Mouse (Mus musculus) E14TG2a.4 (cell line): ENCODE measurements around the gene 2610528J11Rik.
A peak's percentile ranks its signal among the peaks of the same experiment; 100 is the strongest.
"Not testable (repeated sequence)": the region's sequence is repeated elsewhere in the genome, so short reads cannot be mapped to it uniquely, and the experiment has no call there.

ENCODE experiments used
- H3K27me3 ChIP-seq: 2 replicates; pipeline ENCODE4 v1.6.1; 2014; ENCODE audit warnings: low read length, control low read depth; ENCODE audit not compliant: insufficient read depth
- H3K36me3 ChIP-seq: 2 replicates; pipeline ENCODE4 v1.6.1; 2014; ENCODE audit warnings: low read length, control low read depth; ENCODE audit not compliant: insufficient read depth
- H3K4me1 ChIP-seq: replicated peaks from 2 replicates; pipeline ENCODE4 v1.6.1; 2014; ENCODE audit warnings: low read depth, low read length, control low read depth
- H3K4me3 ChIP-seq: replicated peaks from 2 replicates; pipeline ENCODE4 v1.5.1; 2014; ENCODE audit warnings: mild to moderate bottlenecking, low read length
- H3K9me3 ChIP-seq: 2 replicates; pipeline ENCODE4 v1.6.1; 2014; ENCODE audit warnings: low read length, control low read depth
- CTCF ChIP-seq: conservative IDR thresholded peaks from 2 replicates; pipeline ENCODE4 v1.5.1; 2014; ENCODE audit warnings: low read length
- NANOG ChIP-seq: IDR thresholded peaks from 2 replicates; pipeline ENCODE4 v1.6.1; 2014; ENCODE audit warnings: borderline replicate concordance, low read length, mixed read lengths
- POU5F1 ChIP-seq: IDR thresholded peaks from 2 replicates; pipeline ENCODE4 v1.6.1; 2014; ENCODE audit warnings: low read length, borderline replicate concordance

The 2610528J11Rik gene

DNA sequence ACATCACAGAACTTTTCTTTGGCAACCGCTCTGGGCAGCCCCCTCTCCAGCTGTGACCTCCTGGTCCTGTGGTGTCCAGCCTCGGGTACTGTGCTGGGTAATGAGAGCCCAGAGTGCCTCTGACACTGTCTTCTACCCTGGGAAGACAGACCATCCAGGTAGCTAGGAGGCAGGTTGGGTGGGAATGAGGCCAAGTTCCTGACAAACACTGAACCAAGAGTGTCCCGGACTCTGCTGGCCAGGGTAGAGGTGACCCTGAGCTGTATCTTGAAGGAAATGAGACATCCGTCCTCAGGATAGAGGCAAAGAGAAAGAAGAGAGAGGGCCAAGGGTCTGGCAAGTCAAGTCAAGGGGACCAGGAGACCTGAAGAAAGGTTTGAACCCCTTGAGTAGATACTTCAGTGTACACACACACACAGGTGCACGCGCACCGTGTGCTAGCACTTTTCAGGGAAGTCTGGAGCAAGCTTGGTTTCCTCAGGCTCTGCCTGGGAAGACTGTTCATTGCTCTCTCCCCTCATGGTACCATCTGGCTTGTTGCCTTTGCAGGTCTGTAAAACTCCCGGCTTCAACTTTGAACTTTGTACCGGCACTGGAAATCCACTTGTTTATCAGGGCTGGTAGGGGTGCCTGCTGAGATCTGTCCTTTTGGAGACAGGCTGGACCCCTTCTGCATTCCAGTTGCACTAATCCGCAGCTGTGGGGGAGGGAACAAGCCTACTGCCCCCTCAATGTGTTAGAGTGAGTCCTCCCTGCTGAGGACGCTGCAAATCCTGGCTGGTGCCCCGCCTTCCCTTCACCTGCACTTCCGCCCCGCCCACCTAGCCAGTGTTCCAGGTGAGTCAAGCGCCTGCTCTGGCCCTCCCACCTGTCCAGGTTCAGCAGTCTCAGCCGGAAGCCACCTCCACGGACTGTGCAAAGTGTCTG is at the start of gene 2610528J11Rik:
Gene 2610528J11Rik (plus strand): TSS at position 592 of the 927 bp plus-strand sequence.
- Histone ChIP-seq H3K27me3 (peaks cover 9% of the 10 kb centered on the region), H3K36me3 (no peaks in the 10 kb centered on the region), H3K4me3 (peak within 1 kb of the TSS; percentile 57), H3K4me1 (peaks cover 52% of the 10 kb centered on the region), H3K9me3 (no peaks in the 10 kb centered on the region)
- TF ChIP-seq NANOG: no peak
- TF ChIP-seq CTCF: no peak
- TF ChIP-seq POU5F1: no peak

DNA sequence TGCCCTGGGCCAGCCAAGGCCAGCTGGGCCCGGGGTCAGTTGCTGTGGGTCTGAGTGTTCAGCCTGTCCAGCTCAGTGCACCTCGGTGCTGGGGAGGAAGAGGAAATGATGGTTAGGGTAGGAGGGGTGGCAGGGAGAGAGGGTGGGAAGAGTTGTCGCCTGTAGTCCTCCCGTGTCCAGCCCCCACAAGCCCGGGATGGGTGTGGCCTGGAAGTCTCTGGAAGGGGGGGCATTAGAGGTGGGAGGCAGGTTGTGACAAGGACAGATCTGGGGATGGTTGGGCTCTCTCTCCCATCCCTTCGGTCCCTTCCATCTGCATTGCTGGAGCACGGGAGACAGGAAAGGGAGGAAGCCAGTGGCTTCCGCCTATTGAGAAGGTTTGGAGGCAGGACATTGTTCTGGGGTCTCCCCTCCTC is 37.1 kb upstream of the 2610528J11Rik start, which contains the start of gene Tie1:
Gene Tie1 (minus strand): TSS at position 345 of the 416 bp plus-strand sequence.
- peaks cover 43% of the 10 kb centered on the region for H3K4me1 ChIP-seq
- H3K9me3 ChIP-seq: no peaks in the 10 kb centered on the region
- H3K36me3 ChIP-seq: no peaks in the 10 kb centered on the region
- peaks cover 26% of the 10 kb centered on the region for H3K27me3 ChIP-seq
- no peak within 1 kb of the TSS for H3K4me3 ChIP-seq
- TF ChIP-seq NANOG (no peak), POU5F1 (no peak), CTCF (no peak)

DNA sequence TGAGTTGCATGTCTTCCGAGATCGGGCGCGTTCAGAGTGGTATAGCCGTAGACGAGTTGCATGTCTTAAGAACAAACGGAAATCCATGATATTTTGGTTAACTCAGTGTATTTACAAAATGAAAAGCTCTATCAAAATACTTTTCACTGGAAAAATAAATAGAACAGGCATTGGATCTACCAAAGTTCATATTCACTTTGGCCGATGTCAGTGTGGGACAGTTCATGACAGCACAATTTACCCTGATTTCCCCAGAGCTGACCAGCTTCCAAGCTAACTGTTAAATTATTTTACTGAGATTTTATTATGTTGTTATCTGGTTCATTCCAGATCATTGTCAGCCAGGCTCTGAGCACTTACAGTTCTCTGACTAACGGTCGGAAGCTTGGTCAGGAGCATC is 36.3 kb upstream of the 2610528J11Rik start:
- peaks cover 20% of the 10 kb centered on the region for H3K27me3 ChIP-seq
- H3K4me3 ChIP-seq: no peak overlapping the region
- H3K9me3 ChIP-seq: no peaks in the 10 kb centered on the region
- H3K4me1 ChIP-seq: peaks cover 36% of the 10 kb centered on the region
- H3K36me3 ChIP-seq: no peaks in the 10 kb centered on the region
- TF ChIP-seq CTCF (no peak), POU5F1 (no peak), NANOG (no peak)

DNA sequence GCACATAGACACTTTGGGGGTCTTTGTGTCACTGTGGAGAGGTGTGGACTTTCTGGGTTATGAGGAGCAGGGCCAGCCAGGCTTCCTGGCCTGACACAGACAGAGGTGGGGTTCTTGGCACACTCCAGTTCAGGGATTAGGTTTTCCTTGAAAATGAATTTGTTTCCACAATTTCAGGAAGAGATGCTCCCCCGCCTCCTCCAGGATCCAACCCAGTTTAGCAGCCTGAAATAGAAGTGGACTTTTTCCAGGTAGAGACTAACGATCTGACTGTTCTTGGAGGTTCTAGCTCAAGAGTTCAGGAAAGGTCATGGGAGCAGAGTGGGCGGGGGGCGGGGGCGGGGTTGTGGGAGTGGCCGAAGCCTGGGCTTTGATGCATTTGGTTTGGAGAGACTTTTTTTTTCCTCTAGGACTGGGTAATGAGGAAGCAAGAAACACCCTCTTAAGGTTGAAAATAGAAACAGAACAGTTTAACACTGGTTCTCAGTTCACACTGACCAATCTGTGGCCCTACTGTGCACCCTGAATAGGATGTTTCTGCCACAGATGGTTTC is 26.6 kb upstream of the 2610528J11Rik start:
- peaks cover 16% of the 10 kb centered on the region for H3K4me1 ChIP-seq
- no peaks in the 10 kb centered on the region for H3K36me3 ChIP-seq
- H3K4me3 ChIP-seq: no peak overlapping the region
- TF ChIP-seq POU5F1: no peak
- no peak for TF ChIP-seq NANOG
- TF ChIP-seq CTCF: no peak
- H3K9me3 ChIP-seq: no peaks in the 10 kb centered on the region
- H3K27me3 ChIP-seq: peaks cover 12% of the 10 kb centered on the region

DNA sequence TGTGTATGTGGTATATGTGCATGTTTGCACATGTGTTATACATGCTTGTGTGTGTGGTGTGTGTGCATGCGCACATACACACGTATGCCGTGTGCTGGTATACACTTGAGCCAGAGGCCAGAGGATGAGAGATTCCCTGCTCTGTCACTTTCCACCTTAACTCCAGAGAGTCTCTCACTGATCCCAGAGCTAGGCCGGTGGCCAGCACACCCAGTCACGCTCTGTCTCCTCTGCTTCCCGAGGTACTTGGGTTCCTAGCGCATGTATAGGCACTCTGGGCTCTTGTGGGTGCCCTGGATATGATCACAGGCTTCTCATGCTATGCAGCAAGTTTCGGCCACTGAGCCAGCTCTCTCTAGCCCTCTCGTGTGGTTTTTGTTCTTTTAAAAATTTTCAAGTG is 26.0 kb upstream of the 2610528J11Rik start:
- Histone ChIP-seq H3K4me3 (no peak overlapping the region), H3K36me3 (no peaks in the 10 kb centered on the region), H3K9me3 (no peaks in the 10 kb centered on the region), H3K27me3 (peaks cover 12% of the 10 kb centered on the region), H3K4me1 (peaks cover 16% of the 10 kb centered on the region)
- no peak for TF ChIP-seq POU5F1
- no peak for TF ChIP-seq NANOG

DNA sequence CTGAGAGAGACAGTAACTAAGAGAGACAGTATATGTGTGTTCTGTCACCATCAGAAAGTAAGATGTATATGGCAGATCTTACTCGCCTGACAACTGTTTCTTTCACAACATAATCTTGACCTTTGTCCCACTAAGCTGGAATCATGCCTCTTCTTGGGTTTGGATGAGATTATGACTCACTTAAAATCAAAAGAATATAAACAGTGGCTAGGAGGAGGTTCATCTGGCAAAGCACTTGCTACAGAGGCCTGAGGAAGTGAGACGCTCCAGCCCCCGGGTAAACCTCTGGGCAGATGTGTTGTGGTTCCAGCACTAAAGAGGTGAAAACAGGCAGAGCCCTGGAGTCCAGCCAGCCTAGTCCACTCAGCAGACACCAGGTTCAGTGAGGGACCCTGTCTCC is 21.2 kb upstream of the 2610528J11Rik start:
- H3K27me3 ChIP-seq: no peaks in the 10 kb centered on the region
- no peaks in the 10 kb centered on the region for H3K9me3 ChIP-seq
- TF ChIP-seq NANOG (no peak), POU5F1 (no peak), CTCF (no peak)
- no peak overlapping the region for H3K4me3 ChIP-seq
- H3K36me3 ChIP-seq: no peaks in the 10 kb centered on the region
- H3K4me1 ChIP-seq: peaks cover 30% of the 10 kb centered on the region

DNA sequence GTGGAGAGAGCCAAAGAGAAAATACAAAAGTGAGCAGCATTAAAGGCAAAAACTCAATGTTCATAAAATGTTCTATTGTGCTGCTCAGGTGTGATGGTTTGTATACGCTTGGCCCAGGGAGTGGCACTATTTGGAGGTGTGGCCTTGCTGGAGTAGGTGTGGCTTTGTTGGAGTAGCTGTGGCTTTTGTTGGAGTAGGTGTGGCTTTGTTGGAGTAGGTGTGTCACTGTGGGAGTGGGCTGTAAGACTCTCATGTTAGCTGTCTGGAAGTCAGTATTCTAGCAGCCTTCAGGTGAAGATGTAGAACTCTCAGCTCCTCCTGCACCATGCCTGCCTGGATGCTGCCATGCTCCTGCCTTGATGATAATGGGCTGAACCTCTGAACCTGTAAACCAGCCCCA is 19.6 kb upstream of the 2610528J11Rik start:
- not testable (repeated sequence) for H3K27me3 ChIP-seq, H3K4me3 ChIP-seq, H3K36me3 ChIP-seq, H3K9me3 ChIP-seq
- peaks cover 26% of the 10 kb centered on the region for H3K4me1 ChIP-seq

DNA sequence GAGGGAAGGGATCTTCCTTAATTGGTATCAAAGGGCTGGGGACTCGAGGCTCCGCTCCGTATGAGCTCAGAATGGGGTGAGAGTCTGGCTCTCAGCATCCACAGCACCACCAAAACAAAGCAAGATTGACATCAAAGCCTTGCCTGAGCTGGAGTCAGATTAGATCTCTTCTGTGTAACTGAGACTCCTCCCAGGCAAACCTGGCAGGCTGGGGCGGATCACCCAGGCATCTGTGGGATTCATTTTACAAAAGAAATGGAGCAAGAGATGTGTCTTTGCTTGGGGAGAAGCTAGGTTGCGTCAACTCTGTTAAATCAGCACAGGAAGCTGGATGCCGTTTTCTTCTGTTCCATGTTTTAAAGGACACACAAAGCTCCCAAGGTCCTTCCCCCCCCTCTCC is 17.7 kb upstream of the 2610528J11Rik start:
- peaks cover 31% of the 10 kb centered on the region for H3K4me1 ChIP-seq
- TF ChIP-seq NANOG (no peak), CTCF (no peak), POU5F1 (no peak)
- H3K9me3 ChIP-seq: no peaks in the 10 kb centered on the region
- no peak overlapping the region for H3K4me3 ChIP-seq
- peaks cover 4% of the 10 kb centered on the region; the same call in 1 of the 2 replicates for H3K27me3 ChIP-seq
- no peaks in the 10 kb centered on the region for H3K36me3 ChIP-seq
